Mouse (Mus musculus) embryonic facial prominence, embryonic 14.5 days (tissue): ENCODE results near the gene Frk. TPM values are rescaled to one million over a fixed set of nuclear protein-coding genes. Genes with fewer than 3 reads are reported as not detected.

Source experiments
- ATAC-seq: fragments of 200-750 bp; cut with Nextera tagmentation; 2 replicates; pipeline ENCODE4 v1.8.0; 2017; ENCODE audit warnings: low read depth, moderate number of reproducible peaks, moderate TSS enrichment
- DNase-seq: peaks from one replicate; pipeline ENCODE4 v3.0.0-alpha.2; 2015; ENCODE audit warnings: low spot score
- H3K27ac ChIP-seq: fragments of 300-500 bp; sonication (generic); replicated peaks from 2 replicates; pipeline ENCODE4 v1.5.1; 2014; ENCODE audit warnings: low read depth, mild to moderate bottlenecking, low read length, moderate library complexity
- H3K27me3 ChIP-seq: fragments of 300-500 bp; sonication (generic); replicated peaks from 2 replicates; pipeline ENCODE4 v1.6.1; 2014; ENCODE audit warnings: low read length; ENCODE audit not compliant: control insufficient read depth, insufficient read depth
- H3K36me3 ChIP-seq: fragments of 300-500 bp; sonication (generic); 2 replicates; pipeline ENCODE4 v1.6.1; 2014; ENCODE audit warnings: low read length, mixed read lengths; ENCODE audit not compliant: control insufficient read depth, insufficient read depth
- H3K4me1 ChIP-seq: fragments of 300-500 bp; sonication (generic); 2 replicates; pipeline ENCODE4 v1.6.1; 2014; ENCODE audit warnings: antibody characterized with exemption, low read length; ENCODE audit not compliant: control insufficient read depth, insufficient read depth
- H3K4me2 ChIP-seq: fragments of 300-500 bp; sonication (generic); 2 replicates; pipeline ENCODE4 v1.6.1; 2014; ENCODE audit warnings: low read depth, mild to moderate bottlenecking, low read length, moderate library complexity, mixed read lengths
- H3K4me3 ChIP-seq: fragments of 300-500 bp; sonication (generic); 2 replicates; pipeline ENCODE4 v1.5.1; 2014; ENCODE audit warnings: low read depth, mild to moderate bottlenecking, low read length
- H3K9ac ChIP-seq: fragments of 300-500 bp; sonication (generic); 2 replicates; pipeline ENCODE4 v1.6.1; 2014; ENCODE audit warnings: low read depth, mild to moderate bottlenecking, low read length, moderate library complexity, mixed read lengths
- H3K9me3 ChIP-seq: fragments of 300-500 bp; sonication (generic); 2 replicates; pipeline ENCODE4 v1.6.1; 2016; ENCODE audit warnings: low read length; ENCODE audit not compliant: control insufficient read depth
- WGBS: fragments of 180-500 bp; shearing (Covaris S2); extraction: QIAGEN DNeasy Blood & Tissue Kit; methylation state at CpG from one replicate; pipeline ENCODE4 v1.1.7; 2014; 5-methylcytosine and 5-hydroxymethylcytosine counted together
- polyA plus RNA-seq: library from polyadenylated mRNA; unstranded; fragments of >200 nt; fragmentation: Nextera tagmentation; extraction: Ambion mirVana; gene quantifications from 2 replicates; pipeline ENCODE4 v1.2.1, GENCODE M21; 2014

Frk gene
- polyA plus RNA-seq, 1 experiment from 2014 or later: 12.2 TPM

GRCm38 (mm10) chr10:34485079-34485478, 1.9 kb downstream of the Frk start:
- H3K4me3 ChIP-seq: peak overlapping the region; percentile 55
- whole genome bisulfite sequencing: 58% methylated on average over 4 of the region's 4 CpGs
- ATAC-seq: no peak; the same call in 1 of the 2 replicates
- H3K36me3 ChIP-seq: no peaks in the 10 kb centered on the region
- DNase-seq: peak; percentile 70
- peak overlapping the region; percentile 40; the same call in 1 of the 2 replicates for H3K9ac ChIP-seq
- no peaks in the 10 kb centered on the region for H3K27me3 ChIP-seq
- no peaks in the 10 kb centered on the region for H3K9me3 ChIP-seq
- H3K4me2 ChIP-seq: peak overlapping the region; percentile 63
- no peaks in the 10 kb centered on the region; the same call in 1 of the 2 replicates for H3K4me1 ChIP-seq
- H3K27ac ChIP-seq: no peak overlapping the region

- Histone ChIP-seq H3K36me3 (no peaks in the 10 kb centered on the region), H3K9me3 (no peaks in the 10 kb centered on the region), H3K9ac (no peak overlapping the region), H3K27me3 (no peaks in the 10 kb centered on the region), H3K4me1 (peaks cover 7% of the 10 kb centered on the region; the same call in 1 of the 2 replicates), H3K4me2 (no peak overlapping the region), H3K27ac (no peak overlapping the region), H3K4me3 (no peak overlapping the region)
- DNase-seq: no peak
- WGBS: 72% methylated on average over 2 of the region's 2 CpGs
- ATAC-seq: no peak
These were observed 24.6 kb downstream of the Frk start for GRCm38 (mm10) chr10:34507807-34508206.

- no peak overlapping the region for H3K9ac ChIP-seq
- WGBS: 61% methylated on average over 1 of the region's 1 CpGs
- H3K9me3 ChIP-seq: no peaks in the 10 kb centered on the region
These were observed 25.4 kb downstream of the Frk start for GRCm38 (mm10) chr10:34508593-34508992.

GRCm38 (mm10) chr10:34509256-34509655, 26.1 kb downstream of the Frk start:
- Histone ChIP-seq H3K27me3 (no peaks in the 10 kb centered on the region), H3K4me1 (peaks cover 11% of the 10 kb centered on the region; the same call in 1 of the 2 replicates), H3K9ac (no peak overlapping the region), H3K9me3 (no peaks in the 10 kb centered on the region), H3K36me3 (no peaks in the 10 kb centered on the region), H3K27ac (no peak overlapping the region), H3K4me3 (no peak overlapping the region), H3K4me2 (no peak overlapping the region)
- ATAC-seq: no peak
- no peak for DNase-seq
- WGBS: 87% methylated on average over 2 of the region's 2 CpGs

More at GRCm38 (mm10) chr10:34508593-34508992, 25.4 kb downstream of the Frk start:
- no peak for ATAC-seq
- Histone ChIP-seq H3K4me1 (peaks cover 11% of the 10 kb centered on the region; the same call in 1 of the 2 replicates), H3K36me3 (no peaks in the 10 kb centered on the region), H3K4me2 (no peak overlapping the region), H3K4me3 (no peak overlapping the region), H3K27me3 (no peaks in the 10 kb centered on the region), H3K27ac (no peak overlapping the region)
- DNase-seq: peak; percentile 17

DNA sequence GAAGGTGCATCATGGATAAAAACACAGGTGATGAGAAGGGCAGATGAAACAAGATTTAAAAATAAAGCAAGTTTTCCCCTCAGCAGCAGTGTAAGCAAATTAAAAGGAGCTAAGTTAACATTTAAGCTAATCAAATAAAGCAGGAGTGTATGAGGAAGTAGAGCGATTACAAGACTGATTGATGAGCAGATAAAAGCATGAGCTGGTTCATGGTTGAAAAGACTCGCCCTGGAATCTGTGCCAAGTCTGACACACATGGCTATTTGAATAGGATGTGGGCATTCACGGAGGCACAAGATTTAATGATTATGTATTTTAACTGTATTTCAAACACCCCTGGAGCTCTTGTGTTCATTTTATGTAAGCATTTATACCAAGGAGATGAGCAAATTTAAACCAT, 28.0 kb downstream of the Frk start:
- Histone ChIP-seq H3K27ac (no peak overlapping the region), H3K36me3 (no peaks in the 10 kb centered on the region), H3K4me3 (no peak overlapping the region), H3K4me1 (peaks cover 11% of the 10 kb centered on the region; the same call in 1 of the 2 replicates), H3K4me2 (no peak overlapping the region), H3K27me3 (no peaks in the 10 kb centered on the region), H3K9ac (no peak overlapping the region), H3K9me3 (no peaks in the 10 kb centered on the region)
- DNase-seq (no peak), ATAC-seq (no peak)
- WGBS: 73% methylated on average over 3 of the region's 3 CpGs

DNA sequence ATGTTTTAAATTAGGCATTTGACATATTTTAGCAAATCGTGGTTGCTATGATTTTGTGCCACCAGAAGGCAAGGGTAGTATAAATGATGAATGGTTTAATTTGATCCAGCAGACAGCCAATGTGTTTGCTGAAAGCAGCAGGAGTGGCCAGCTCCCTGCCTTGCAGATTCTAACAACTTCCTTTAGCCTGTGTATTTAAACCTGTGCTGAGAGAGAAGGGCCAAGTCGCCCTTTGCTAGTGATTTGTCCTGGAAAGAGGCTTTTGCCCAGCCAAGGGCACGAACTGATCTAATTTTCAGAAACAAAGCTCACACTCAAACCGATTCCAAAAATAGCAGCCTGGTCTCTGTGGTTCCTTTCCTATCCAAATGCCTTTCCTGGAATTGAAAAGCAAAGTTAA, 29.4 kb downstream of the Frk start:
- WGBS: 36% methylated on average over 4 of the region's 4 CpGs
- DNase-seq: peak; percentile 30
- ATAC-seq: no peak
- H3K4me2 ChIP-seq: no peak overlapping the region
- H3K9ac ChIP-seq: no peak overlapping the region
- H3K27ac ChIP-seq: peak overlapping the region; percentile 21; the same call in 1 of the 2 replicates
- H3K36me3 ChIP-seq: no peaks in the 10 kb centered on the region
- peaks cover 11% of the 10 kb centered on the region; the same call in 1 of the 2 replicates for H3K4me1 ChIP-seq
- no peaks in the 10 kb centered on the region for H3K27me3 ChIP-seq
- H3K9me3 ChIP-seq: no peaks in the 10 kb centered on the region
- H3K4me3 ChIP-seq: no peak overlapping the region

DNA sequence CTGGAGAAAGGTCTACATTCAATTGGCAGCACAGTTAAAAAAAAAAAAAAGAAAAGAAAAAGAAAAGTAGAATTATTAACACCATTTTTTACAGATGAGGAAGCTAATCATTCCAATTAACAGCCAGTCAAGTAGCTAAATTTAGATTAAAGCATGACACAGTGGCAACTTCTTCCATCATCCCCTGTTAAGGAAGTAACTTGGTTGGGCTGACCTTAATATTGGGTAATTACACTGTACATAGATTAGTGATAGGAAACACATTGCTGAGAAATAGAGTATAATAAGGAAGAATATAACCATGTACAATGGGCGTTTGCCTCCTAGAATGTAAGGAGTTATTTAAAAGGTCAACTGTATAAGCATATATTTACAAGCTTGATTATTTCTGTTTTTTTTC, 42.4 kb downstream of the Frk start:
- WGBS: 85% methylated on average over 1 of the region's 1 CpGs
- no peaks in the 10 kb centered on the region for H3K4me1 ChIP-seq
- no peaks in the 10 kb centered on the region for H3K36me3 ChIP-seq
- no peak overlapping the region for H3K9ac ChIP-seq
- no peaks in the 10 kb centered on the region for H3K27me3 ChIP-seq
- H3K27ac ChIP-seq: no peak overlapping the region
- no peak overlapping the region for H3K4me2 ChIP-seq
- no peak overlapping the region for H3K4me3 ChIP-seq
- no peak for DNase-seq
- ATAC-seq: no peak
- 0 out of 2 replicates have a peak, but pooled peaks cover 2% of the 10 kb centered on the region for H3K9me3 ChIP-seq

GRCm38 (mm10) chr10:34531766-34532165, 48.6 kb downstream of the Frk start:
- H3K27ac ChIP-seq: no peak overlapping the region; the same call in 1 of the 2 replicates
- WGBS: 37% methylated on average over 1 of the region's 1 CpGs
- H3K4me2 ChIP-seq: no peak overlapping the region
- H3K4me3 ChIP-seq: no peak overlapping the region
- no peak for DNase-seq
- H3K9ac ChIP-seq: no peak overlapping the region
- peaks cover 4% of the 10 kb centered on the region; the same call in 1 of the 2 replicates for H3K4me1 ChIP-seq
- H3K9me3 ChIP-seq: 0 out of 2 replicates have a peak, but pooled peaks cover 2% of the 10 kb centered on the region
- ATAC-seq: no peak
- H3K36me3 ChIP-seq: no peaks in the 10 kb centered on the region
- no peaks in the 10 kb centered on the region for H3K27me3 ChIP-seq

GRCm38 (mm10) chr10:34532507-34532906, 49.3 kb downstream of the Frk start:
- Histone ChIP-seq H3K4me3 (no peak overlapping the region), H3K4me2 (no peak overlapping the region), H3K9ac (no peak overlapping the region), H3K9me3 (0 out of 2 replicates have a peak, but pooled peaks cover 2% of the 10 kb centered on the region), H3K27me3 (no peaks in the 10 kb centered on the region), H3K36me3 (no peaks in the 10 kb centered on the region), H3K27ac (no peak overlapping the region), H3K4me1 (peaks cover 4% of the 10 kb centered on the region; the same call in 1 of the 2 replicates)
- DNase-seq (peak; percentile 87), ATAC-seq (0 out of 2 replicates have a peak, but pooled peaks have one; percentile 37)
- 50% methylated on average over 1 of the region's 1 CpGs for WGBS
